Mouse (Mus musculus) liver, postnatal 0 days (tissue): ENCODE measurements at regions not wholly inside any gene's neighbourhood (a gene's known extent, or its start where the extent isn't known, plus 50 kb on each side); places are given as distances from the start of the nearest gene placed in this dataset.

Experiments used
- ATAC-seq: fragments of 200-750 bp; cut with Nextera tagmentation; 2 replicates; pipeline ENCODE4 v1.8.0; 2017; ENCODE audit warnings: mild to moderate bottlenecking, moderate library complexity
- DNase-seq: peaks from one replicate; pipeline ENCODE4 v3.0.0-alpha.2; 2016
- H3K27ac ChIP-seq: fragments of 300-500 bp; sonication (generic); 2 replicates; pipeline ENCODE4 v1.5.1; 2014; ENCODE audit warnings: antibody characterized with exemption, moderate library complexity, mild to moderate bottlenecking, low read depth
- H3K27me3 ChIP-seq: fragments of 300-500 bp; sonication (generic); 2 replicates; pipeline ENCODE4 v1.6.1; 2014; ENCODE audit warnings: low read length, control low read depth, mixed read lengths; ENCODE audit not compliant: insufficient read depth
- H3K36me3 ChIP-seq: fragments of 300-500 bp; sonication (generic); replicated peaks from 2 replicates; pipeline ENCODE4 v1.6.1; 2014; ENCODE audit warnings: mild to moderate bottlenecking, control low read depth, low read length, moderate library complexity, mixed read lengths; ENCODE audit not compliant: insufficient read depth
- H3K4me1 ChIP-seq: fragments of 300-500 bp; sonication (generic); 2 replicates; pipeline ENCODE4 v1.6.1; 2014; ENCODE audit warnings: antibody characterized with exemption, mild to moderate bottlenecking, control low read depth; ENCODE audit not compliant: insufficient read depth
- H3K4me2 ChIP-seq: fragments of 300-500 bp; sonication (generic); 2 replicates; pipeline ENCODE4 v1.6.1; 2014; ENCODE audit warnings: low read depth, mild to moderate bottlenecking, low read length, moderate library complexity, mixed read lengths
- H3K4me3 ChIP-seq: fragments of 300-500 bp; sonication (generic); 2 replicates; pipeline ENCODE4 v1.5.1; 2014; ENCODE audit warnings: low read depth, low read length
- H3K9ac ChIP-seq: fragments of 300-500 bp; sonication (generic); replicated peaks from 2 replicates; pipeline ENCODE4 v1.6.1; 2014; ENCODE audit warnings: mild to moderate bottlenecking, moderate library complexity
- H3K9me3 ChIP-seq: fragments of 300-500 bp; sonication (generic); 2 replicates; pipeline ENCODE4 v1.6.1; 2016; ENCODE audit warnings: mild to moderate bottlenecking, control low read depth, low read length, mixed read lengths
- CTCF ChIP-seq: sonication (generic); IDR thresholded peaks from 2 replicates; pipeline ENCODE4 v1.5.1; 2016; ENCODE audit warnings: antibody characterized with exemption, low read depth
- EP300 ChIP-seq: IDR thresholded peaks from 2 replicates; pipeline ENCODE4 v1.6.1; 2016; ENCODE audit warnings: antibody characterized with exemption, low read depth, mild to moderate bottlenecking
- WGBS: fragments of 180-500 bp; shearing (Covaris S2); extraction: QIAGEN DNeasy Blood & Tissue Kit; methylation state at CpG from one replicate; pipeline ENCODE4 v1.1.7; 2014; ENCODE audit not compliant: insufficient replicate concordance; 5-methylcytosine and 5-hydroxymethylcytosine counted together

DNA sequence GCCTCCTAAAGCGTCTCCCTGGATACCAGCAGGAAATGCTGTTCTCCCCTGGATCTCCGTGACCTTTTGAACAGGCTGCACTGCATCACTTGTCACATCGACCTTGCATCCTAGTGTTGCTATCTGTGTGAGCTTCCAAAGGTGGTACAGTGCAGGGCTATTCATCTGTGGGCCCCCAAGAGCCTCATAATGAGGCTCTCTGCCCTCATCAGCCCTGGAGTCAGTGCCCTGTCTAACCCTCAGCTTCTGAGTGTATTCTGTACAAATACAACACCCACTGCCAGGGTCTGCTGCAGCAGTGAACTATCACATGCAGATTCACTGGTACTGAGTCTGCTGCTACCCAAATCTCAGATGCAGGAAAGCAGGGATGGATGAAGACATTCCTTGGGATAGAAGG is 282.1 kb upstream of the Myt1l start:
- DNase-seq (no peak), ATAC-seq (no peak)
- Histone ChIP-seq H3K4me1 (no peaks in the 10 kb centered on the region), H3K9ac (no peak overlapping the region), H3K4me3 (no peak overlapping the region), H3K27ac (no peak overlapping the region), H3K27me3 (no peaks in the 10 kb centered on the region), H3K4me2 (no peak overlapping the region), H3K9me3 (no peaks in the 10 kb centered on the region), H3K36me3 (no peaks in the 10 kb centered on the region)
- no peak for TF ChIP-seq EP300
- no peak for TF ChIP-seq CTCF
- 47% methylated on average over 3 of the region's 3 CpGs for WGBS

- H3K4me1 ChIP-seq = no peaks in the 10 kb centered on the region
- H3K9me3 ChIP-seq = no peaks in the 10 kb centered on the region
- H3K4me3 ChIP-seq = no peak overlapping the region
- DNase-seq = no peak
- H3K36me3 ChIP-seq = no peaks in the 10 kb centered on the region
- H3K9ac ChIP-seq = no peak overlapping the region
- ATAC-seq = no peak
- WGBS = 60% methylated on average over 5 of the region's 5 CpGs
- TF ChIP-seq CTCF (no peak), EP300 (no peak)
- H3K4me2 ChIP-seq = no peak overlapping the region
- no peak overlapping the region for H3K27ac ChIP-seq
- H3K27me3 ChIP-seq = no peaks in the 10 kb centered on the region
These were observed 280.8 kb upstream of the Myt1l start for GRCm38 (mm10) chr12:29247356-29247755.

GRCm38 (mm10) chr12:29248459-29248858 is 279.7 kb upstream of the Myt1l start:
- no peak overlapping the region for H3K4me3 ChIP-seq
- DNase-seq (no peak), ATAC-seq (no peak)
- 86% methylated on average over 10 of the region's 10 CpGs for WGBS
- H3K9me3 ChIP-seq = no peaks in the 10 kb centered on the region
- no peaks in the 10 kb centered on the region for H3K27me3 ChIP-seq
- no peaks in the 10 kb centered on the region for H3K36me3 ChIP-seq
- H3K9ac ChIP-seq = no peak overlapping the region
- no peak overlapping the region for H3K27ac ChIP-seq
- H3K4me1 ChIP-seq = no peaks in the 10 kb centered on the region
- TF ChIP-seq CTCF (0 out of 2 replicates have a peak, but pooled peaks have one; percentile 11), EP300 (no peak)
- H3K4me2 ChIP-seq = no peak overlapping the region

- TF ChIP-seq EP300 = no peak
- TF ChIP-seq CTCF = no peak
- Histone ChIP-seq H3K27me3 (no peaks in the 10 kb centered on the region), H3K4me3 (no peak overlapping the region), H3K9me3 (no peaks in the 10 kb centered on the region), H3K36me3 (no peaks in the 10 kb centered on the region), H3K4me1 (no peaks in the 10 kb centered on the region), H3K9ac (no peak overlapping the region), H3K4me2 (no peak overlapping the region), H3K27ac (no peak overlapping the region)
- DNase-seq = no peak
- no peak for ATAC-seq
- 64% methylated on average over 4 of the region's 4 CpGs for WGBS
These were observed 272.1 kb upstream of the Myt1l start for GRCm38 (mm10) chr12:29256103-29256502.

DNA sequence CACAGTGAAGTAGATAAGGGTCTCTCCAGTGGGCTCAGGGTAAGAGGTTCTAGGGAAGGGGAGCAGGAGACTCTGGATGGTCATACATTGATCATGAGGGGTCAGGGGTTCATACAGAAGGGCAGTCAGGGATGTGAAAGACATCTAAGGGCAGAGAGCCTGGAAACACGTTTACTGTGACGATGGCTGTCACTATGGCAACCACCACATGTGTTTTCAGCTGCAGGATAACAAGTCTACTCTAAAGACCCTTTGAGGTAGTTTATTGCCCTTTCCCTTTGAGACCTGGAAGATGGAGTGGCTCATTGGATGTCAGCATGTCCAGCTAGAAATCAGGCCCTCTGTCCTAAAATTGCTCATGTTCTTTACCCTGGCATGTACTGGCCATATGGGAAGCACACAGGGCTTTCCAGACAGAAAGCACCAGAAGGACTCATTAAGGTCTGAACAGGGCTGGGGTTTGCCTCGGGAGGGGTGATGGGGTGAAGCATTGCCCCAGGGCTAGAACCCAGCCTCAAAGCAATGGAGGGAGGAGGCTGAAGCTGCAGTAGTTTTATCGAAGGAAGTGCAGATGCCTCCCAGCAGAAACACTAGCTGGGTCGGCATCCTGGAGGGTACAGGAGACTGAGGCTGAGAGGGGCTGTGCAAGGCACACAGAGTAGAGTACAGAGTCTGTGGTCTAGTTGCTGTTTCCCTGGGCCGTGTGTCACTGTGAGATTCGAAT is 271.0 kb upstream of the Myt1l start:
- Histone ChIP-seq H3K27me3 (no peaks in the 10 kb centered on the region), H3K36me3 (no peaks in the 10 kb centered on the region), H3K4me1 (no peaks in the 10 kb centered on the region), H3K4me2 (no peak overlapping the region), H3K4me3 (no peak overlapping the region), H3K27ac (no peak overlapping the region), H3K9me3 (no peaks in the 10 kb centered on the region), H3K9ac (no peak overlapping the region)
- TF ChIP-seq CTCF = no peak
- no peak for TF ChIP-seq EP300
- 38% methylated on average over 7 of the region's 7 CpGs for WGBS
- ATAC-seq = no peak
- DNase-seq = no peak

DNA sequence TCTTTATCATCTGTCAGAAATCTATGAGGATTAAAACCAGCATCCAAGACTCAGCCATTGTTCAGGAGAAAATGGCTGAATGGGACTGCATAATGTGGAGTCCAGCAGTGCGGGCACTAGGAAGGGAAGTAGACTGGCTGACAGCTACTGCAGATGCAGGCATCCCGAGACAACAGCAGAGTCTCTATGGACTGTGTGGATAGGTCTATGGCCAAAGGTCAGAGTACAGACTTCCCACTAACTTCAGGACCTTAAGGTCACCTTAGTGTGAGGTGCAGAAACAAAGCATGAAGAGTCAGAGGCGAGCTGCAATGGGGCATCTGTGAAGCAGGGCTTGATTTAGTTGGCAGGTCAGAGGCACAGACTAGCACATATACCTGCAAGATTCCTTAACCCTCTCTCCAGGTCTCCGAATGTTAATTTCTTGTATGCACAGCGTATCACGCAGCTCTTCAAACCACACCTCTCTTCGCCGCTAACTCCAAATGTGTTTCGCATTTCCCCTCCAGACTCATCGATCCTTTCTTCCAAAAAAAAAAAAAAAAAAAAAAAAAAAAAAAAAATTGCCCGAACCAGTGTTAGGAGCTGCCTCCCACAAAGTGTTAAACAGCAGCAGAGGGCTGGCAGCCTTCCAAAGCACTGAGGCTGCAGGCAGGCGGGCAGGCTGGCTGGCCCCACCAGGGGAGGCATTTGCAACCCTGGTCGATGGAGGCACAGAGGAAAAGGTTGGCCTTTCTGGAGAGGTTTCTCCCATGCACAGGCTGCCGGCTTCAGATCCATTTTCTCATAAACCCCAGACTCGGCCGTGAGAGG is 270.2 kb upstream of the Myt1l start:
- H3K36me3 ChIP-seq = no peaks in the 10 kb centered on the region
- H3K9me3 ChIP-seq = no peaks in the 10 kb centered on the region
- H3K4me2 ChIP-seq = peak overlapping the region; percentile 18; the same call in 1 of the 2 replicates
- no peak overlapping the region for H3K27ac ChIP-seq
- no peaks in the 10 kb centered on the region for H3K27me3 ChIP-seq
- no peak overlapping the region for H3K9ac ChIP-seq
- ATAC-seq (no peak), DNase-seq (peak; percentile 45)
- no peak for TF ChIP-seq CTCF
- no peak for TF ChIP-seq EP300
- H3K4me1 ChIP-seq = no peaks in the 10 kb centered on the region
- WGBS = 27% methylated on average over 16 of the region's 16 CpGs
- H3K4me3 ChIP-seq = no peak overlapping the region
